Mouse (Mus musculus) limb, embryonic 14.5 days (tissue): ENCODE results near the gene Focad. TPM values are rescaled to one million over a fixed set of nuclear protein-coding genes. Genes with fewer than 3 reads are reported as not detected.

Source experiments
- ATAC-seq: fragments of 200-750 bp; cut with Nextera tagmentation; 2 replicates; pipeline ENCODE4 v1.8.0; 2017; ENCODE audit warnings: low read depth, moderate number of reproducible peaks, moderate TSS enrichment; ENCODE audit not compliant: low FRiP score
- DNase-seq: peaks from one replicate; pipeline ENCODE4 v3.0.0-alpha.2; 2015; ENCODE audit warnings: low spot score
- H3K27ac ChIP-seq: fragments of 300-500 bp; sonication (generic); replicated peaks from 2 replicates; pipeline ENCODE4 v1.5.1; 2014; ENCODE audit warnings: low read depth, mild to moderate bottlenecking, low read length, moderate library complexity, mixed read lengths
- H3K27me3 ChIP-seq: fragments of 300-500 bp; sonication (generic); 2 replicates; pipeline ENCODE4 v1.6.1; 2014; ENCODE audit warnings: low read length, mixed read lengths; ENCODE audit not compliant: control insufficient read depth, insufficient read depth
- H3K36me3 ChIP-seq: fragments of 300-500 bp; sonication (generic); 2 replicates; pipeline ENCODE4 v1.6.1; 2014; ENCODE audit warnings: mild to moderate bottlenecking, low read length, moderate library complexity, mixed read lengths; ENCODE audit not compliant: control insufficient read depth, insufficient read depth
- H3K4me1 ChIP-seq: fragments of 300-500 bp; sonication (generic); 2 replicates; pipeline ENCODE4 v1.6.1; 2014; ENCODE audit warnings: antibody characterized with exemption, low read length, mixed read lengths; ENCODE audit not compliant: control insufficient read depth, insufficient read depth
- H3K4me2 ChIP-seq: fragments of 300-500 bp; sonication (generic); replicated peaks from 2 replicates; pipeline ENCODE4 v1.6.1; 2014; ENCODE audit warnings: low read depth, mild to moderate bottlenecking, low read length, moderate library complexity; ENCODE audit not compliant: severe bottlenecking
- H3K4me3 ChIP-seq: fragments of 300-500 bp; sonication (generic); replicated peaks from 2 replicates; pipeline ENCODE4 v1.5.1; 2014; ENCODE audit warnings: low read length
- H3K9ac ChIP-seq: fragments of 300-500 bp; sonication (generic); 2 replicates; pipeline ENCODE4 v1.6.1; 2014; ENCODE audit warnings: mild to moderate bottlenecking, low read depth, low read length, moderate library complexity; ENCODE audit not compliant: severe bottlenecking
- H3K9me3 ChIP-seq: fragments of 300-500 bp; sonication (generic); 2 replicates; pipeline ENCODE4 v1.6.1; 2016; ENCODE audit warnings: low read length; ENCODE audit not compliant: control insufficient read depth
- POLR2A ChIP-seq: fragments of 200-500 bp; IDR thresholded peaks from 2 replicates; pipeline ENCODE4 v1.8.0; 2012; ENCODE audit warnings: inconsistent platforms, mild to moderate bottlenecking, moderate library complexity, borderline replicate concordance; ENCODE audit not compliant: insufficient read depth, insufficient read length; ENCODE audit errors: extremely low read depth
- WGBS: fragments of 180-500 bp; shearing (Covaris S2); extraction: QIAGEN DNeasy Blood & Tissue Kit; methylation state at CpG from one replicate; pipeline ENCODE4 v1.1.7; 2014; 5-methylcytosine and 5-hydroxymethylcytosine counted together
- polyA plus RNA-seq, 2 experiments: library from polyadenylated mRNA; depleted of rRNA in 1 of 2; stranded (reverse) in 1 of 2; unstranded in 1 of 2; fragments of >200 nt; fragmentation: Nextera tagmentation in 1 of 2; extraction: Ambion mirVana in 1 of 2; gene quantifications; 2 replicates each; pipeline versions ENCODE4 v1.2.1 to v1.2.3; 2012 to 2014

Gene Focad
- polyA plus RNA-seq, 2 experiments = 15.7 to 19.5 TPM

- Histone ChIP-seq H3K4me3 (no peak overlapping the region), H3K36me3 (no peaks in the 10 kb centered on the region), H3K4me2 (no peak overlapping the region), H3K4me1 (no peaks in the 10 kb centered on the region), H3K9me3 (no peaks in the 10 kb centered on the region), H3K9ac (no peak overlapping the region), H3K27me3 (no peaks in the 10 kb centered on the region), H3K27ac (no peak overlapping the region)
- WGBS = 78% methylated on average over 9 of the region's 9 CpGs
- no peak for DNase-seq
- no peak for ATAC-seq
- TF ChIP-seq POLR2A = no peak
Measured at GRCm38 (mm10) chr4:88400302-88400991, 306.0 kb downstream of the Focad start.

- no peaks in the 10 kb centered on the region for H3K4me1 ChIP-seq
- DNase-seq (no peak), ATAC-seq (no peak)
- H3K9me3 ChIP-seq = no peaks in the 10 kb centered on the region
- no peak overlapping the region for H3K4me2 ChIP-seq
- H3K9ac ChIP-seq = no peak overlapping the region
- H3K4me3 ChIP-seq = no peak overlapping the region
- no peaks in the 10 kb centered on the region for H3K27me3 ChIP-seq
- no peak overlapping the region for H3K27ac ChIP-seq
- H3K36me3 ChIP-seq = no peaks in the 10 kb centered on the region
- 93% methylated on average over 7 of the region's 7 CpGs for WGBS
- no peak for TF ChIP-seq POLR2A
Measured at GRCm38 (mm10) chr4:88400992-88401313, 306.5 kb downstream of the Focad start.

DNA sequence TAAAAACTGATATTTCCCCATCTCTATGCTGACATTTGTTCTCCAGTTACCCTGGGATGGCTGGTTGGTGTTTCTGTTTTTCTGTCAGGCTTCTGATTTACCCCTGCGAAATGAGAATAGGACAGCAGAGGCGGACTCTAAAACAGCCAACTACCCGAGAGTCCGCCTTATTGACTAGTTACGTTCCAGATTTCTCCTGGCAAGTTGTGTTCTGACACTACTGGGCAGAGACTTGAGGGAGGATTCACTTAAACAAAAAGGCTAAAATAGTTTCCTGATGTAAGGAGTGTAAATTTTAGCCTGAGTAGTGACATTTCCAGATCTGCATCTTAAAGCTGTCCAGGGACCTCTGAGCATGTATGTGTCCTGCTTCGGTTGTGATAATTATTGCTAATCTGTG lies 308.5 kb downstream of the Focad start:
- DNase-seq = no peak
- H3K4me2 ChIP-seq = no peak overlapping the region
- WGBS = 86% methylated on average over 6 of the region's 6 CpGs
- no peak overlapping the region for H3K27ac ChIP-seq
- H3K4me1 ChIP-seq = no peaks in the 10 kb centered on the region
- H3K9me3 ChIP-seq = no peaks in the 10 kb centered on the region
- ATAC-seq = no peak
- TF ChIP-seq POLR2A = no peak
- no peak overlapping the region for H3K4me3 ChIP-seq
- H3K36me3 ChIP-seq = no peaks in the 10 kb centered on the region
- H3K9ac ChIP-seq = no peak overlapping the region
- no peaks in the 10 kb centered on the region for H3K27me3 ChIP-seq

DNA sequence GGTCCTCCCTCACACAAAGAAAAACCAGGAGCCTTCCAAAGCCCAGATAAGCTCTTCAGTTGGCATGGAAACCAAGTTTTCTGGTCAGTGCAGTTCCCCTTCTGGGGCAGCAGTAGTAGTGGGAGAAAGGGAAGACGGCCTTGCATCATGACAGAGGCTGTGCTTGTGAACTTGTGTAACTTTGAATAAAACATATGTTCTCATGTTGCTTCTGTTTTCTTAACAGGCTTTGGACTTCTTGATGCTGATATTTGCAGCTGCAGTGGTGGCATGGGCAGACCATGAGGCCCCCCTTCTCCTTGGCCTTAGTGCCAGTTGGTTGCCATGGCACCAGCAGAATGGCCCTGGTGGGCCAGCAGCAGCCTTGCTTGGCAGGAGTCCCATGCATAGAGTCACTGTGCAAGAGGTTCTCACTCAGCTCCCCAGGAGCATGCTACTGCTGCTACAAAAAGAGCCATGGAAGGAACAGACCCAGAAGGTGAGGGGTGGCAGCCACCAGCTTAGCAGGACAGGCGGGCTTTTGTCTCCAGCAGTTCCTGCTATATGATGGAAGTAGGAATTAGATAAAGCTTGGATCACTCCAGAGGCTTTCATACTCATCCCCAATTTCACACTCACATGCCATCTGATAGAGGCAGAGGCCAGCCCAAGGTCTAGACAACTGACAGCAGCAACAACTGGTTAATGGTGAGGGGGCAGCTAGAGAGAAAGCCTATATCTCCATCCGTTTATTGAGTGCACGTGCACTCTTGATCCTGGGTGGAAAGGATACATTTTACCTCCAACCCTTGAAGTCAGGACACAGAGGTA lies 312.7 kb downstream of the Focad start:
- Histone ChIP-seq H3K27me3 (no peaks in the 10 kb centered on the region), H3K9me3 (no peaks in the 10 kb centered on the region)
- ATAC-seq = peak; percentile 62; the same call in 1 of the 2 replicates

GRCm38 (mm10) chr4:88409279-88409678 lies 314.9 kb downstream of the Focad start:
- 93% methylated on average over 4 of the region's 4 CpGs for WGBS

More for the DNA sequence above, 312.7 kb downstream of the Focad start:
- peak; percentile 30 for DNase-seq
- Histone ChIP-seq H3K4me1 (peaks cover 3% of the 10 kb centered on the region; the same call in 1 of the 2 replicates), H3K9ac (no peak overlapping the region), H3K27ac (no peak overlapping the region), H3K4me2 (no peak overlapping the region), H3K36me3 (no peaks in the 10 kb centered on the region), H3K4me3 (no peak overlapping the region)
- whole genome bisulfite sequencing = 76% methylated on average over 4 of the region's 4 CpGs
- TF ChIP-seq POLR2A = no peak

More at GRCm38 (mm10) chr4:88409279-88409678, 314.9 kb downstream of the Focad start:
- Histone ChIP-seq H3K9me3 (no peaks in the 10 kb centered on the region), H3K36me3 (peaks cover 3% of the 10 kb centered on the region; the same call in 1 of the 2 replicates), H3K4me1 (peaks cover 3% of the 10 kb centered on the region; the same call in 1 of the 2 replicates), H3K4me2 (no peak overlapping the region), H3K4me3 (no peak overlapping the region), H3K27ac (no peak overlapping the region), H3K9ac (no peak overlapping the region), H3K27me3 (no peaks in the 10 kb centered on the region)
- DNase-seq (no peak), ATAC-seq (no peak)
- TF ChIP-seq POLR2A = no peak
